Comparison of ENCODE assay signal across 9 mouse cellular contexts in genomic region chr2:104001076-104001475, GRCm38 (mm10). TPM values are rescaled to one million over a fixed set of nuclear protein-coding genes. Genes with fewer than 3 reads are reported as not detected.
DNase-seq lines count a peak whose midpoint lies in the region; TF ChIP-seq lines count a peak whose summit lies in the region.
"Had no signal": no experiment of that assay in that cellular context is flagged by ENCODE, and none has a peak within 500 bp of the region (broad histone marks: within the 10 kb centered on the region; RNA-seq: fewer than 3 reads in every experiment).

No protein-coding gene starts in this region.

- DNase-seq in gastrocnemius, adult 2 months: no peak
- DNase-seq in gastrocnemius, postnatal 25 days: no peak
- peak; percentile 16 for DNase-seq in right cerebral cortex, adult 18-20 months
- no peak for DNase-seq in right cerebral cortex, postnatal 4 days
- peak; percentile 14 for DNase-seq in embryo, embryonic 11.5 days (ENCODE audit: low read depth, low spot score)
- no peak for DNase-seq in ovary, postnatal 10 days (ENCODE audit: low spot score)
- DNase-seq in urinary bladder, adult 2 months (ENCODE audit: low spot score): no peak
- DNase-seq in left cerebral cortex, adult 9 months (ENCODE audit: low spot score in 2 of 2): no peak

- no peak overlapping the region for H3K4me3 ChIP-seq in gastrocnemius, adult 2 months

- intact Hi-C loops in gastrocnemius, adult 2 months (cut with DNase I): no loop called here

- peak; percentile 63 for TF ChIP-seq CTCF in gastrocnemius, adult 2 months (IDR thresholded peaks at IDR 0.05)

- H3K27ac ChIP-seq in gastrocnemius, adult 2 months: no peak overlapping the region

RNA-seq across cellular contexts. Expression of gene Fbxo3, which starts 26.4 kb away (rescaled TPM):
- total RNA-seq in gastrocnemius, adult 2 months (2021): 10 to 100 TPM; 47.5 to 53.9 TPM
- 10 to 100 TPM; 41.2 to 44.7 TPM for total RNA-seq in gastrocnemius, postnatal 25 days (2021)
- 51.2 and 54.3 TPM in 2 replicates for polyA plus RNA-seq in urinary bladder, adult 2 months (2012; rRNA removed)

RNA-seq across cellular contexts. Expression of gene 4931422A03Rik, which starts 27.1 kb away (rescaled TPM):
- not detected for total RNA-seq in gastrocnemius, adult 2 months (2021)
- not detected for total RNA-seq in gastrocnemius, postnatal 25 days (2021)
- polyA plus RNA-seq in urinary bladder, adult 2 months (2012; rRNA removed): 0.41 TPM in 1 of 2 replicates, not detected in the other
- total RNA-seq: layer of hippocampus, postnatal 14 days had no signal

RNA-seq across cellular contexts. Expression of gene Lmo2, which starts 43.3 kb away (rescaled TPM):
- 1 to 10 TPM; 4.1 to 7.0 TPM for total RNA-seq in gastrocnemius, adult 2 months (2021)
- 10 to 100 TPM in 1 of 2 experiments, 1 to 10 TPM in 1; 7.0 to 10.6 TPM for total RNA-seq in gastrocnemius, postnatal 25 days (2021)
- polyA plus RNA-seq in urinary bladder, adult 2 months (2012; rRNA removed): 36.3 and 37.0 TPM in 2 replicates

Comparison
In these comparisons a context has a peak if more than half of its experiments do, and no peak if none do; other contexts are left out.
1. DNase-seq: peak in right cerebral cortex, adult 18-20 months (single experiment) and embryo, embryonic 11.5 days (single experiment); none in gastrocnemius, adult 2 months (single experiment), gastrocnemius, postnatal 25 days (single experiment), right cerebral cortex, postnatal 4 days (single experiment), ovary, postnatal 10 days (single experiment), urinary bladder, adult 2 months (single experiment) and left cerebral cortex, adult 9 months (0 of 2).